Mouse (Mus musculus) adrenal gland, adult 2 months (tissue): ENCODE results near the gene Eea1. TPM values are rescaled to one million over a fixed set of nuclear protein-coding genes. Genes with fewer than 3 reads are reported as not detected.
A peak's percentile ranks its signal among the peaks of the same experiment; 100 is the strongest.
"Not testable (repeated sequence)": the region's sequence is repeated elsewhere in the genome, so short reads cannot be mapped to it uniquely, and the experiment has no call there.

Experiments used
- DNase-seq: peaks from one replicate; pipeline ENCODE4 v3.0.0; 2021
- long read RNA-seq: library from polyadenylated mRNA; stranded (forward); transcript quantifications from one replicate; pipeline ENCODE4 v2.0.0, GENCODE M21; 2021
- polyA plus RNA-seq: library from polyadenylated mRNA; depleted of rRNA; stranded (reverse); fragments of >200 nt; gene quantifications from 2 replicates; pipeline ENCODE4 v1.2.3, GENCODE M21; 2012; rRNA removed
- total RNA-seq, 2 experiments: library from RNA; stranded (reverse); gene quantifications; 2 replicates each; pipeline ENCODE4 v1.2.3; 2021

Gene Eea1
- total RNA-seq (10 to 100 TPM; 21.7 to 38.0 TPM), polyA plus RNA-seq (3.1 and 4.9 TPM in 2 replicates)
- long read RNA-seq, partial matches to known transcripts = 1 of 2 reads
- long read RNA-seq, other reads (novel, unspliced or antisense) = 1 of 2 reads

DNA sequence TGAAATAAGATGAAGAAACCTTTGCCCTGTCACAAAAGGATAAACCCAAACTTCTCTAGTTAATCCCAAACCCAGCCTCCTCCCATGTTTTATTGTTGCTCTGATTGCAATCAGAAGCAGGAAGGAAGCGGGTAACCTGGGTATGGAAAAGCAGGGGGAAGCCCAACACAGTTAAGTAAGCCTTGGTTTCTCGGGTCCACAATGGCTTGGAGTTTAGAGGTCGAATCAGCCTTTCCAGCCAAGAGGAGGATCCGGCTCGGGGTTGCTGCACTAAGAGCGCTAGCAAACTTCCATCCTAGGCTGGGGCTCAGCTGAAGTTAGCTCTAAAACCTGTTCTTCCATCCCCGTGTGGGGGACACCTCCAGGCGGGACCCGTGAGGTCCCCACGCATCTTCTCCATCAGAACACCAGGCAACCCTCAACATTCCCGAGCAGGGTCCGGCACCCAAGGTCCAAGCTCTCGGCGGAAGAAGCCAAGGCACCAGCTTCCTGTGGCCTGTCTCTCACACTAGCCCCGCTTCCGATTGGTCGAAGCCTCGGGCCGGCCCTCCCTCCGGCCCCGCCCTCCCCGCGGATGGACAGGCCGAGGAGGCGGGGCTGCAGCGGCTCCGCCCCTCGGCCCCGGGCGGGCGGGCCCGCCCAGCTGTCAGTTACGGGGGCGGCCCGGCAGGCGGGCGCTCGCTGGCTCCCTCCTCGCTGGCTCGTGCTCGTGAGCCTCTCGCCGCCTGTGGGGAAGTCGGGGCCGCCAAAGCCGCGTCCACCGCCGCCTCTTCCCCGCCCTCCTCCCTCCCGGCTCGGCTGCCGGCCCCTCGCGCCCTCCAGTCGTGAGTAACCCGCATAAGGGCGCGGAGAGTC is at the start of gene Eea1:
Gene Eea1, plus strand, starts transcription at position 605 of the 855 bp plus-strand sequence.
- peak; percentile 97 for DNase-seq

DNA sequence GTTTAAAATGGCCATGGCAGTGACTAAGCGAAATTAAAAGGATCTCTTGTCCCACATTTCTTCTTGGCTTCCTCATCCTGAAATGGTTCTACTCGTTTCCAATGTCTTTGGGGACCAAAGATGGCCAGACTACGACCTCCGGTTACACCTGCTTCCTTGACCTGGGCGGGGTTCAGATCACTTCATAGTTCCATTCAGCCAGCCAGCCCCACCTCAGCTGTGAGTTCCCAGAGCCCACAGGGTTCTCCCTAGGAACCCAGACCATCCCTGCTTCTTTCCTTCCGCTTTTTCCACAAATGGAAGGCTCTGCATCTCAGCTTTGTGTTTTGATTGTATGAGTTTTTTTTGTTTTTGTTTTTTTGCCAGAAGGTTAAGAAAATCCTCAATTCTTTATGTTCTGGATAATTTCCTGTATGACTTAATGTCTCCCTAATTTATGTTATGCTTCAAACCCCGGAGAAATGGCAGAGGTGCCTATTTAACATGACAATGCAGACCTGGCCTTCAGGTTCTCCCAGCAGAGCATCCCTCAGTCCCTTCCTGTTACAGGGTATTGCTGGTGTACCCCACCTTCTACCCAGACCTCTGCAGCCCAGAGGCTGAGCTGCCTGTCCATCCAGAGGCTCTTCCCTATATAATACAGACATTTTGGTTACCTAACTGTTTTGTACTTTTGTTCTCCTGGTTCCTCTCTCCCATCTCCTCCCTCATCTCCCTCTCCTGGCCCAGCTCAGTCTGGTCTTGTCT is 49.1 kb upstream of the Eea1 start:
- DNase-seq = no peak

- DNase-seq = no peak
Measured at GRCm38 (mm10) chr10:95892132-95892531, 48.3 kb upstream of the Eea1 start.

DNA sequence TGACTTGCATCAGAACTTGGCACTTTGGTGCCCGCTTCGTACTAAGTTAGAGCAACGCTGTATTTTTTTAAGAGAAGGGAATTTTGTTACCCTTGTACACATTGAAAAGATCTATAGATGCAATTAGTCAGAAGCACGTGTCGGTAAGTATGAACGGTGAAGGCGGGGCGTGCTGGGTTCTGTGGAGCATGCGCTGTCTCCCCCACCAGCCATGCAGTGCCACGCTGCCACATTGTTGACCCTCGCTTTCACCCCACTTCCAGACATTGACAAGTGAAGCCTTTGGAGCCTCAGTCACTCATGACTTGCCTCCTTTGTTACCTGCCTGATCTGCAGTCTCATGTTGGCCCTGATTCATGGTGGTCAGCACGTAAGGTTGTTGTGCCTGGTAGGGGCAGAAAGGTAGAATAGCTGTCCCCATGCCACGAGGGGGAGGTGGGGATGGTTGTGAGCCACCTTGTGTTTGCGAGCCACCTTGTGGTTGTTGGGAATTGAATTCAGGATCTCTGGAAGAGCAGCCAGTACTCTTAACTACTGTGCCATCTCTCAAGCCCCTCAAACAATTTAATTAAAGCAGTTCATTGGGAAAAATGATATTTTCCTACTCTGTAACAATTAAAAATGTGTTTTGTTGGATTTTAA is 47.0 kb upstream of the Eea1 start:
- DNase-seq = no peak

DNA sequence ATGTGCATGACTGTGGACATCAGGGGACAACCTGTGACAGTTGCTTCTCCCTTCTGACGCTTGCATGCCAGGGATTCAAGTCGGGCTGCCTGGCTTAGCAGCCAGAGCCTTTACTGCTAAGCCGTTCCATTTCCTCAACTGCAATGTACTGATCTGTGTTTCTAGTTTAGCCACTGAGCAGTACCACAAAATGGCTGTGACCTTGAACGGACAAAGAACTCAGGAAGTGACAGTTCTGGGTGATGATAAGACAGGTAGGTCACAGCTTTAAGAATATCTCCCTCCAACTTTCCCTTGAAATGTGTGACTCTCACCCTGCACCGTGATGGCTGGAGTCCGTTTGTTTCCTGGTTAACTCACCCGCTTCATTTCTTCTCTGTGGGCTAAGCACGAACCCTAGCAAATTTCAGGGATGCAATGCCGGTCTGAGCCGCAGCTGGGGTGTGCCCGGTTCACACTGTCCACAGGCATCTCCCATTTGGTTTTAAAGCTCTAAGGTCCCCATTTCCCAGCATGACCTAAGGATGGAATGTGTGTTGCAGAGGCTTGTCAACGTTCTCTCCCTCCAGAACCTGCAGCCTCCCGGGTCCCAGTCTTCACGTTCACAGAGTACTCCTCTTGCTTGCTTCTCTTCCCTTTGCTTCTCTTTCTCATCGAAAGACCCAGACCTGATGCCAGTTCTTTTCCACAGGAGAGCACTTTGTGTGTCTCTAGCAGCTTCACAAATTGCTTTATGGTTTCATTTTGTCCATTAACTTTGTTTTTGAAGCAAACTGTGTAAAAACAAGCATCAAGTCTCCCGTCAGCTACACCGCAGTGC is 46.2 kb upstream of the Eea1 start:
- DNase-seq = no peak

DNA sequence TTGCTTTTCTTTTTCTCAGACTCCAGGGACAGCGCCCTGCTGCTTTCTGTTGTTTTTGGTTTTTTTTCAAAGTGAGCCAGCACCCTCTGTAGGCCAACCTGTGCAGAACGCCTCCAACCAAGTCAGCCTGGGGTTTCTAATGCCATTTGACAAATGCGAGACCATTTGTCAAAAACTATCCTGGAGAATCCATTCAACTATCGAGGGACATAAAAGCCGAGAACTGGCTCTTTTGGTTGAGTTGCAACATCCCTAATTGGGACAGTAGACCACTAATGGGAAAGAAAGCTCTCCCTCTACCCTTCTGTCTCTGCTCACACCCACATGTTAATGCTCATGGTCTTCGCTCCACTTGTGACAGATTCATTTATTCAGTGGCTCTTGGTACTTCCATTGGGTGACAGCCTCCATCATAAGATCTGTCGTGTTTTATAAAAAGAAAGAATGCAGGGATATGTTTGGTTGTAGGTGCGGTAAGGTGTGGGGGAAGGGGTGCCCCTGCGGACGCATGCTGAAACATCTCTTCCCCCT is 45.5 kb upstream of the Eea1 start:
- DNase-seq = peak; percentile 68

DNA sequence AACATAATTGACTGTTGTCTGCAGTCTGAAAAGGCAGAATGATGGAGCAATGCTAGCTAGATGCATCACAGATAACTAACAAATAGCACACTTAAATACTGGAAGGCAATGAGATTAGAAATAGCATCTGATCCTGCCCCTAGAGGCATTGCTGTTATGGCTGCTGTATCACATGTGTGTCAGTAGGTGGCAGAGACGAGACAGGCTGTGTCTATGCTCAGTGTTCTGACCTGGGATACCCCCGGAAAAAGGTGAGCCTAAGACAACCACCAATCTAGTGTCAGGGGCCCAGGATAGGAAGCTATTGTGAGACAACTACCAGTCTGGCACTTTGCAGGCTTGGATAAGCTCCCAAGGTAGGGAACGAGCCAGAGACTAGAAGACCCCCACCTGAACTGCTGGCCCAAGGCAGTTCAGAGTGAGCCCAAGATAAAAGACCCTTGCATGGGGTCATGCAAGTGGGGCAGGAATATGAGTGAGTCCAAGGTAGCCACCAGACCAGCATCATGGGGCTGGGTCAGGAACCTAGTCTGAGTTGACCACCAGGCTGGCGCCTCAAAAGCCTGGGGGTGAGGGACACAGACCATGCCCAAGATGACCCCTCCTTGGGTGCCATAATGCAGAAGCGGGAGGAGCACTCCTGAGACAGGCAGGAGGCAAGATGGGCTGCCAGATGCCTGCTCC is 41.8 kb upstream of the Eea1 start:
- DNase-seq = peak; percentile 34

DNA sequence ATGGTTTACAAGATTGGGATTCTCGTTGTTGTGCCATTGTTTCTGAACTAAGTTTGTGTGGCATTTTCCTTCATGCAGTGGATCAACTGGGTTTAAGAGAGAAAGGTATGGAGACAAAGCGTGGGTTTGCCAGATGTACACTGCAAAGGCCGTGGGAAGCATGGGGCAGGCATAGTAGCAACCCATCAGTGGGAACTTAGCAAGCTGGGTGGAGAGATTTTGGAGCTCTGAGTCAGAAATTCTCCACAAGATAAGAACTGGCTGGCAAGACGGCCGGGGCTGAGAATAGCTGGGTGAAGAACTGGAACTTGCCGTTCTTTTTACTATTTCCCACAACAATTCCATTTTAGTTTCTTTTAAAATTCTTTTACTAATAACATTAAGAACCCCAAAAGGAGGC is 35.8 kb upstream of the Eea1 start:
- DNase-seq = no peak

- DNase-seq = no peak
Measured at GRCm38 (mm10) chr10:95909246-95909909, 31.1 kb upstream of the Eea1 start.

DNA sequence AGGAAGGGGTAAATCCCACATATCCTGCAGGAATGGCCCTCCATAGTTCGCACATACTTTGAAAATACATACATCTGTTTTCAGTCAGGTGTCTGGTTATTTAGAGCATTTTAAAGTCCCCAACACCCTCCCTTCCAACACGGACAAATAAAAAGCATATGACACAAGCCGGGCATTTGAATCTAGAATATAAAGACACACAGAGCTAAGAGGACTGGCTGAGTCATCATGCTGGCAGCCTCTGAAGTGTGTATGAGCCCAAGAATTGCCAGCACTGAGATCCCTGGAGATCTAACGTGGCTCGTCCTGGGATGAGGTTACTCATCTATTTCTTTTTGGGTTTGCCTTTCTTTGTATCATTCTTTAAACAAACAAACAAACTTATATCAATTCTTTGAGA is 29.4 kb upstream of the Eea1 start:
- no peak for DNase-seq

GRCm38 (mm10) chr10:95914434-95915174 is 25.8 kb upstream of the Eea1 start:
- no peak for DNase-seq

GRCm38 (mm10) chr10:95918716-95919115 is 21.7 kb upstream of the Eea1 start:
- no peak for DNase-seq

GRCm38 (mm10) chr10:95923263-95924217 is 16.9 kb upstream of the Eea1 start:
- no peak for DNase-seq

DNA sequence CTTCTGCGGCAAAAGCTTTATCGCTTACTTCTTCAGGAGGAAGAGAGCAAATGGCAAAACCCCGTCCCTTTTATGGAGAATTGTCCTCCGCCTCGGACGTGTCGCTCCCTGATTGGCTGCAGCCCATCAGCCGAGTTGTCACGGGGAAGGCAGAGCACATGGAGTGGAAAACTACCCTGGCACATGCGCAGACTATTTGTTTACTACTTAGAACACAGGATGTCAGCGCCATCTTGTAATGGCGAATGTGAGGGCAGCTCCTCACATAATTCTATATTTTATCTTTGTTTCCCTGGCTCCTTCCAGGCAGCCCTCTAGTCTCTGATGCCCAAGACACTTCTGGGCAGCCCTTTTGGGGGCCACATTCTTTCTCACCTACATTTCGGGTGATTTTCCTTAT is 6.8 kb upstream of the Eea1 start:
- not testable (repeated sequence) for DNase-seq

- DNase-seq = no peak
Measured at GRCm38 (mm10) chr10:95940901-95941767, 684 bp downstream of the Eea1 start.

- DNase-seq = peak; percentile 11
Measured at GRCm38 (mm10) chr10:95941768-95942425, 1.4 kb downstream of the Eea1 start.

DNA sequence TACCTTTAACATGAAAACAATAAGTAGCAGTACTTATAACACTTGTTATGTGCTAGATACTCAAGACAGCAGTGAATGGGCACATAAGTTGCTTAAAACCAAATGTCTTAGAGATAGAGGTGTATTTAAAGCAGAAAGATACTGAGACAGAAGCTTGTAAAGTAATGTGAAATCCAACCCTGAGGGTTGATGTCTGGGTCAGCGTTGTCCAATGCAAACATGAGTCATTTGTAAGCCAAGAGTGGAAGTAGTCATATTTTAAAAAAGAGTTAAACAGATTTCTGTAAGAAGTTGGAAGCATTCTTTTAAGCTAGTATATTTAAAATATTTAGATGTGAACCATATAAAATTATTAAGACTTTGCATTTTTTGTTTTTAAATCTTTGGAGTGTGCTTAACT is 4.6 kb downstream of the Eea1 start:
- no peak for DNase-seq
